Mouse (Mus musculus) heart, embryonic 16.5 days (tissue): ENCODE measurements at regions not wholly inside any gene's neighbourhood (a gene's known extent, or its start where the extent isn't known, plus 50 kb on each side); places are given as distances from the start of the nearest gene placed in this dataset.
A peak's percentile ranks its signal among the peaks of the same experiment; 100 is the strongest.
"Not testable (repeated sequence)": the region's sequence is repeated elsewhere in the genome, so short reads cannot be mapped to it uniquely, and the experiment has no call there.

ENCODE experiments used
- ATAC-seq: fragments of 200-750 bp; cut with Nextera tagmentation; replicated peaks from 2 replicates; pipeline ENCODE4 v1.8.0; 2017; ENCODE audit warnings: moderate number of reproducible peaks; ENCODE audit not compliant: insufficient read depth, low FRiP score; ENCODE audit errors: extremely low read depth
- H3K27ac ChIP-seq: fragments of 300-500 bp; sonication (generic); 2 replicates; pipeline ENCODE4 v1.5.1; 2014; ENCODE audit warnings: mild to moderate bottlenecking, low read length, control low read depth, moderate library complexity
- H3K27me3 ChIP-seq: fragments of 300-500 bp; sonication (generic); 2 replicates; pipeline ENCODE4 v1.6.1; 2014; ENCODE audit warnings: low read length, mixed read lengths; ENCODE audit not compliant: control insufficient read depth, insufficient read depth
- H3K36me3 ChIP-seq: fragments of 300-500 bp; sonication (generic); 2 replicates; pipeline ENCODE4 v1.6.1; 2014; ENCODE audit not compliant: control insufficient read depth, insufficient read depth
- H3K4me1 ChIP-seq: fragments of 300-500 bp; sonication (generic); 2 replicates; pipeline ENCODE4 v1.6.1; 2014; ENCODE audit warnings: low read length, mixed read lengths; ENCODE audit not compliant: control insufficient read depth, insufficient read depth
- H3K4me2 ChIP-seq: fragments of 300-500 bp; sonication (generic); 2 replicates; pipeline ENCODE4 v1.6.1; 2014; ENCODE audit warnings: low read depth, mild to moderate bottlenecking, control low read depth, low read length
- H3K4me3 ChIP-seq: fragments of 300-500 bp; sonication (generic); 2 replicates; pipeline ENCODE4 v1.5.1; 2014; ENCODE audit warnings: mild to moderate bottlenecking, control low read depth, low read length
- H3K9ac ChIP-seq: fragments of 300-500 bp; sonication (generic); 2 replicates; pipeline ENCODE4 v1.6.1; 2014; ENCODE audit warnings: low read length, control low read depth
- H3K9me3 ChIP-seq: fragments of 300-500 bp; sonication (generic); replicated peaks from 2 replicates; pipeline ENCODE4 v1.6.1; 2016; ENCODE audit warnings: low read length; ENCODE audit not compliant: control insufficient read depth
- WGBS: fragments of 180-500 bp; shearing (Covaris S2); extraction: QIAGEN DNeasy Blood & Tissue Kit; methylation state at CpG from one replicate; pipeline ENCODE4 v1.1.7; 2014; 5-methylcytosine and 5-hydroxymethylcytosine counted together

- no peaks in the 10 kb centered on the region for H3K4me1 ChIP-seq
- H3K4me3 ChIP-seq, result no peak overlapping the region
- no peak overlapping the region for H3K9ac ChIP-seq
- WGBS, result 75% methylated on average over 1 of the region's 1 CpGs
- no peaks in the 10 kb centered on the region for H3K36me3 ChIP-seq
- H3K27me3 ChIP-seq, result no peaks in the 10 kb centered on the region
- no peak overlapping the region for H3K27ac ChIP-seq
- H3K4me2 ChIP-seq, result no peak overlapping the region
- no peak for ATAC-seq
- H3K9me3 ChIP-seq, result no peaks in the 10 kb centered on the region
Observed at GRCm38 (mm10) chr2:18509317-18509716, 116.7 kb upstream of the Dnajc1 start.

- Histone ChIP-seq H3K9ac (no peak overlapping the region), H3K27ac (peak overlapping the region; percentile 56), H3K4me2 (peak overlapping the region; percentile 7; the same call in 1 of the 2 replicates), H3K9me3 (peaks cover 11% of the 10 kb centered on the region; the same call in 1 of the 2 replicates), H3K36me3 (no peaks in the 10 kb centered on the region), H3K27me3 (no peaks in the 10 kb centered on the region), H3K4me1 (peaks cover 7% of the 10 kb centered on the region; the same call in 1 of the 2 replicates), H3K4me3 (no peak overlapping the region)
- 11% methylated on average over 3 of the region's 3 CpGs for WGBS
- peak; percentile 81 for ATAC-seq
Observed at GRCm38 (mm10) chr2:18473361-18473771, 80.7 kb upstream of the Dnajc1 start.

- Histone ChIP-seq H3K36me3 (no peaks in the 10 kb centered on the region), H3K9me3 (peaks cover 9% of the 10 kb centered on the region), H3K4me3 (no peak overlapping the region), H3K27ac (no peak overlapping the region), H3K4me1 (no peaks in the 10 kb centered on the region), H3K27me3 (no peaks in the 10 kb centered on the region), H3K9ac (no peak overlapping the region), H3K4me2 (no peak overlapping the region)
- WGBS, result 87% methylated on average over 4 of the region's 4 CpGs
- ATAC-seq, result no peak
Observed at GRCm38 (mm10) chr2:18460901-18461300, 68.3 kb upstream of the Dnajc1 start.

GRCm38 (mm10) chr2:18460281-18460680 lies 67.7 kb upstream of the Dnajc1 start:
- not testable (repeated sequence) for H3K9me3 ChIP-seq, H3K36me3 ChIP-seq, H3K9ac ChIP-seq, H3K4me2 ChIP-seq, H3K4me3 ChIP-seq, ATAC-seq, H3K27me3 ChIP-seq, H3K4me1 ChIP-seq, H3K27ac ChIP-seq
- 93% methylated on average over 3 of the region's 3 CpGs for WGBS

GRCm38 (mm10) chr2:18453426-18453825 lies 60.8 kb upstream of the Dnajc1 start:
- H3K4me2 ChIP-seq, result peak overlapping the region; percentile 64
- not testable (repeated sequence) for H3K27me3 ChIP-seq, H3K9me3 ChIP-seq, ATAC-seq, H3K36me3 ChIP-seq, H3K27ac ChIP-seq, H3K9ac ChIP-seq, H3K4me1 ChIP-seq
- WGBS, result 27% methylated on average over 2 of the region's 2 CpGs
- H3K4me3 ChIP-seq, result peak overlapping the region; percentile 43

- Histone ChIP-seq H3K36me3 (no peaks in the 10 kb centered on the region), H3K9ac (no peak overlapping the region), H3K9me3 (no peaks in the 10 kb centered on the region), H3K4me3 (no peak overlapping the region), H3K4me1 (no peaks in the 10 kb centered on the region), H3K4me2 (no peak overlapping the region), H3K27me3 (no peaks in the 10 kb centered on the region), H3K27ac (no peak overlapping the region)
- 77% methylated on average over 1 of the region's 1 CpGs for WGBS
- ATAC-seq, result no peak
Observed at GRCm38 (mm10) chr2:18445809-18446208, 53.2 kb upstream of the Dnajc1 start.
